Mouse (Mus musculus) retina, embryonic 14.5 days (tissue): Measurements from ENCODE around the gene Srxn1.

Experiments
- DNase-seq: peaks from one replicate; pipeline ENCODE4 v3.0.0-alpha.2; 2015; ENCODE audit warnings: low spot score

Srxn1 gene

GRCm38 (mm10) chr2:152159487-152159886 is 54.2 kb downstream of the Srxn1 start:
- DNase-seq = no peak
